Mouse (Mus musculus): ENCODE measurements around the gene Blvrb. TPM values are rescaled to one million over a fixed set of nuclear protein-coding genes. Genes with fewer than 3 reads are reported as not detected.
"Not testable (repeated sequence)": the region's sequence is repeated elsewhere in the genome, so short reads cannot be mapped to it uniquely, and the experiment has no call there.

The Blvrb gene
- polyA plus RNA-seq, 1 experiment: not detected

DNA sequence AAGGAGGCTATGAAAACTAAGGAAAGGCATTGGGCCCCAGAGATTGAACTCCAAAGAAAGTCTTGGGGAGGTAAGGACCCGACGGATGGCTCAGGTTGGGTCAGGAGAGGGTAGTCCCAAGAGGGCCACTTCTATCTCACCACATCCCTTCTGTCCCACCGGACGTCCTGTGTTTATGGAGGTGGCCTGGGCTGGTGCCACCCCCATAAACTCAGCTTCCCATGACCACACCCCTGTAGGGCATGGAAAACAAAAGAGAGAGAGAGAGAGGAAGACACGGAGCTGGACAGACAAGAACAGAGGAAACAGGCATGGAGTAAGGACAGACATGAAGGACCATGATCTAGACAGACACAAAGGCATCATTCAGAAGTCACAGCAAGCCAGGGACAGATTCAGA, 45.7 kb downstream of the Blvrb start:
- Histone ChIP-seq H3K4me3 (ENCODE audit: insufficient read depth, low read depth, low read length) (no peak overlapping the region), H3K4me1 (ENCODE audit: control insufficient read depth, insufficient read depth, low read length) (peaks cover 14% of the 10 kb centered on the region; the same call in 1 of the 2 replicates), H3K27ac (ENCODE audit: insufficient read depth, low read depth, low read length) (no peak overlapping the region)
- WGBS: 90% methylated on average over 5 of the region's 5 CpGs
- no peak for TF ChIP-seq CTCF (IDR thresholded peaks at IDR 0.05; ENCODE audit: insufficient read depth, low read depth, low read length)
- TF ChIP-seq POLR2A (IDR thresholded peaks at IDR 0.05; ENCODE audit: insufficient read depth, low read depth, low read length): no peak

DNA sequence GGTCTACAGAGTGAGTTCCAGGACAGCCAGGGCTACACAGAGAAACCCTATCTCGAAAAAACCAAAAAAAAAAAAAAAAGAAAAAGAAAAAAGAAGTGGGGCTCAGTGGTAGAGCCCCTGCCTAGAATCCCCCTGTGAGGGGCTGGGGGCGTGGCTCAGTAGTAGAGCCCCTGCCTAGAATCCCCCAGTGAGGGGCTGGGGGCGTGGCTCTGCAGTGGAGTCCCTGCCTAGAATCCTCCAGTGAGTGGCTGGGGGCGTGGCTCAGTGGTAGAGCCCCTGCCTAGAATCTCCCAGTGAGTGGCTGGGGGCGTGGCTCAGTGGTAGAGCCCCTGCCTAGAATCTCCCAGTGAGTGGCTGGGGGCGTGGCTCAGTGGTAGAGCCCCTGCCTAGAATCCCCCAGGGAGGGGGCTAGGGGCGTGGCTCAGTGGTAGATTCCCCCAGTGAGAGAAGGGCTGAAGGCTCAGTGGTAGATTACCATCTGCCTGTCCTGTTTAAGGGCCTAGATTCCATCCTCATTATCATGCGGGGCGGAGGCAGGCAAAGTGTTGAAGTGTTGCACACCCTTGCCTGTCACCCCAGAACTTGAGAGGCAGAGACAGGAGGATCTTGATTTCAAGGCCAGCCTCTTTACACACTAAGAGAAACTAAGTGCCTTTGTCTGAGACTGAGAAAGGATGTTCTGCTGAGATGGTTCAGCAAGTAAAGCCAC, 47.0 kb downstream of the Blvrb start:
- H3K27ac ChIP-seq (ENCODE audit: insufficient read depth, low read depth, low read length); H3K4me1 ChIP-seq (ENCODE audit: control insufficient read depth, insufficient read depth, low read length); H3K4me3 ChIP-seq (ENCODE audit: insufficient read depth, low read depth, low read length): not testable (repeated sequence)
- WGBS: 88% methylated on average over 9 of the region's 9 CpGs

DNA sequence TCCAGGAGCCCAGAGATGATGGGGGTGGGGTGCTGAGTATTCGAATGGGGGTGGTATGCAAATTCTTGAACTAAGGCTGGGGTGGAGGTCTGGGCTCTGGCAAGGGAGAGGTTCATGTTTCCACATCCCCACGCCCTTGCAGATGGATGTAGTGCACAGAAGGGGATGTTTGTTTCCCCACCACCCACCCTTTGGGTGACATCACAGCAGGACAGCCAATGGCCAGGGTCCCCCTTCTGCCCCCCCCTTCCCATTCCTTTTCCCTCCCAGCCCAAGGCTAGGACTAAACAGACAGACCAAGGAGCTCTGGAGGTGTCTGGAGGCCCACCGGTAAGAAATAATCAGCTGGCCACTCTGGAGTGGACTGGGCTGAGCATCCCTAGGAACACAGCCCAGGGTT, 51.3 kb downstream of the Blvrb start, which contains the start of gene Prx:
Gene Prx (plus strand): TSS at position 289 of the 400 bp plus-strand sequence.
- TF ChIP-seq POLR2A (IDR thresholded peaks at IDR 0.05; ENCODE audit: insufficient read depth, low read depth, low read length): no peak
- no peak for TF ChIP-seq CTCF (IDR thresholded peaks at IDR 0.05; ENCODE audit: insufficient read depth, low read depth, low read length)
- 63% methylated on average over 3 of the region's 3 CpGs for WGBS
- Histone ChIP-seq H3K27ac (ENCODE audit: insufficient read depth, low read depth, low read length) (no peak within 1 kb of the TSS), H3K4me1 (ENCODE audit: control insufficient read depth, insufficient read depth, low read length) (no peaks in the 10 kb centered on the region), H3K4me3 (ENCODE audit: insufficient read depth, low read depth, low read length) (no peak within 1 kb of the TSS)

DNA sequence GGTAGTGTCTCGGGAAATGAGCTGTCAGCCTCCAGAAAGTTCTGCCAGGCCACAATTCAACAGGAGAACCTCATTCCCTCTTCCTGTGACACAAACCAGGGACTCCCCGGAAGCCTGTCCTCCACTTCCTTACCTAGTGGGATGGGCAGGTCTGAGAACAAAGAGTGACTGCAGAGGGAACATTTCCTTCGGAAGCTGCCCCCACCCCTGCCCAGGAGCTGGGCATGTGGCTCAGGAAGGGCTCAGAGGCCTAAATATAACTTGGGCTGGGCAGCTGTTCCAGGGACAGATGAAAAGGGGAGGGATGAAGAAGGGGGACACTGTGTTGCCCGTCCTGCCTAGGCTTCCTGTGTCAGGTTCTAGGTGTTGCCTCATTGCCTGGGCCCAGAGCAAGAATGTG, 53.8 kb downstream of the Blvrb start:
- Histone ChIP-seq H3K4me3 (ENCODE audit: insufficient read depth, low read depth, low read length) (no peak overlapping the region), H3K4me1 (ENCODE audit: control insufficient read depth, insufficient read depth, low read length) (no peaks in the 10 kb centered on the region), H3K27ac (ENCODE audit: insufficient read depth, low read depth, low read length) (no peak overlapping the region)
- 92% methylated on average over 4 of the region's 4 CpGs for WGBS
- TF ChIP-seq CTCF (IDR thresholded peaks at IDR 0.05; ENCODE audit: insufficient read depth, low read depth, low read length): no peak
- no peak for TF ChIP-seq POLR2A (IDR thresholded peaks at IDR 0.05; ENCODE audit: insufficient read depth, low read depth, low read length)

DNA sequence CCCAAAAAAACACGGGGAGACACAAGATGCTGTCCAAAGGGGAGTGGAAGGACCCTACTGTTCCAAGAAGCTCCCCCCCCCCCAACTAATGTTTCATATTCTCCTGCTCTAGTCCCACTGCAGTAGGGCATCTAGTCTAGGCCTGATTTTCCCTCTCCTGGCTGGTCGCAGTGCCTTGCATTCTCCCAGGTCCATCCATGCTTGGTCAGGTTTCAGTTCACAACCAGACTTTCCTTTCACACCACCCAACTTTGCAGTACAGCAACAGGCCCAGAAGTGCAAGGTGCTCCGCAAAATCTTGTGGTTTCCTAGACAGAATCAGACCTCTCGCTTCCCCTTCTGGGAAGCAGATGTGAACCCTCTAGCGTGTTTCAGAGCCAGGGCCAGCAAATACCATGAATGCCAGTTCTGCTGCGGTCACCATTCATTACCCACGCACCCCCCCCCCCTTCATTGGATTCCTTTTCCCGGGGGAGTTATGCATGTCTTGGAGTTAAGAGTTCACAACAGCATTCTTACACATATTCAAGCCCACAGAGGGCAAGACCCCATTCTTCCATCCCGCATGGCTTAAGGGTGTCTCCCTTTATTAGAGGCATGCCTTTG, 59.1 kb downstream of the Blvrb start:
- H3K27ac ChIP-seq (ENCODE audit: insufficient read depth, low read depth, low read length): no peak overlapping the region
- peaks cover 10% of the 10 kb centered on the region for H3K4me1 ChIP-seq (ENCODE audit: control insufficient read depth, insufficient read depth, low read length)
- TF ChIP-seq CTCF (IDR thresholded peaks at IDR 0.05; ENCODE audit: insufficient read depth, low read depth, low read length): no peak
- no peak for TF ChIP-seq POLR2A (IDR thresholded peaks at IDR 0.05; ENCODE audit: insufficient read depth, low read depth, low read length)
- WGBS: 46% methylated on average over 9 of the region's 9 CpGs
- no peak overlapping the region for H3K4me3 ChIP-seq (ENCODE audit: insufficient read depth, low read depth, low read length)

DNA sequence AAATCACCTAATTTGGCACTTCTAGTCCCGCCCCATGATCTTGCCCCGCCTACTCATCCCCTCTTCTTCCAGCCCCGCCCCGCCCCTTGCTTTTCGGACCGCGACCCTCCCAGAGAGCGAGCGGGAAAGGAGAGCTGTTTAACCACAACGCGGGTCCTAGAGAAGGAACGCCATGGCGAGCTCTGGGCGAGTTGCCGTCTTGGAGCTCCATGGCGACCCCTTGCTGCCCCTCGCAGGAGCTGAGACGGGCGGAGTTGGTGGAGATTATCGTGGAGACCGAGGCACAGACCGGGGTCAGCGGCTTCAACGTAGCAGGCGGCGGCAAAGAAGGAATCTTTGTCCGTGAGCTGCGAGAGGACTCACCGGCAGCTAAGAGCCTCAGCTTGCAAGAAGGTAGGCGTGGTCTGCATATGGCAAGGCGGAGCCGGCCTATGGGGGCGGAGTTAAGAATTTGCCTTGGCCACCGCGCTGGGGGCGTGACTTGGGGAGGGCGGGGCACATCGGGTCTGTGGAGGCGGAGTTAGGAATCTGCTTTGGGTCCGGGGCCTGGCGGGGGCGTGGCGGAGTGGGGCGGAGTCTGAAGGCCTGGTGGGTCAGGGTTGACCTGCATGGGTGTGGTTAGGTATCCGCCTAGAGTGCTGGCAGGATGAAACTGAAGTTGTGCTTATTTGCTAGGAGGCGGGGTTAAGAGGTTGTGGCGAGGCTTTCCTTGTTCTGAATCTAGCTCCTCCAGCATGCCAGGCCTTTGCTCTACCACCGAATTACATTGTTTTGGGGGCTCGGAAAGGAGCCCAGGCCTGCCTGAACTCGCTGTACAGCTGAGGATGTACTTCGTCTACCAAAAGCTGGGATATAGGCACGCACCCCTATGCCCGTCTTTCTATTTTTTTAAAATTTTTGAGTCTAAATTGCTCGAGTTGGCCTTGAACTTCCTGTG, 60.2 kb downstream of the Blvrb start:
- Histone ChIP-seq H3K27ac (ENCODE audit: insufficient read depth, low read depth, low read length) (peak overlapping the region; percentile 17; the same call in 1 of the 2 replicates), H3K4me1 (ENCODE audit: control insufficient read depth, insufficient read depth, low read length) (peaks cover 10% of the 10 kb centered on the region), H3K4me3 (ENCODE audit: insufficient read depth, low read depth, low read length) (peak overlapping the region; percentile 54)
- TF ChIP-seq CTCF (IDR thresholded peaks at IDR 0.05; ENCODE audit: insufficient read depth, low read depth, low read length) (peak; percentile 36; the same call in 1 of the 2 replicates), POLR2A (IDR thresholded peaks at IDR 0.05; ENCODE audit: insufficient read depth, low read depth, low read length) (no peak; the same call in 1 of the 2 replicates)
- under 1% methylated on average over 54 of the region's 54 CpGs for WGBS

DNA sequence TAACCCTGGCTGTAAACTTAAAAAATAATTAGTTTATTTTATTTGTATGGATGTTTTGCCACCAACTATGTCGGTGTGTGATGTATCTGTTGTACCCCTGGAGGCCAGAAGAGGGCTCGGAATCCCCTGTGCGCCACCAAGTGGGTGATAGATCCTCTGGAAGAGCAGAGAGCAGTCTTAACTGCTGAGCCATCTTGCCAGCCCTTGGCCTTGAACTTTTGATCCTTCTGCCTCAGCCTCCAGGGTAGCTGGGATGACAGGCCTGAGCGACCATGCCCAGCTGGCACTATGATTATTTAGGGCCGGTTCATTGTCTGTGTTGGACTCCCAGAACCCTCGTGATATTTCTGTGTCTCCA, 60.8 kb downstream of the Blvrb start:
- WGBS: 26% methylated on average over 6 of the region's 6 CpGs
- Histone ChIP-seq H3K4me1 (ENCODE audit: control insufficient read depth, insufficient read depth, low read length) (peaks cover 10% of the 10 kb centered on the region), H3K4me3 (ENCODE audit: insufficient read depth, low read depth, low read length) (no peak overlapping the region), H3K27ac (ENCODE audit: insufficient read depth, low read depth, low read length) (no peak overlapping the region)
- TF ChIP-seq POLR2A (IDR thresholded peaks at IDR 0.05; ENCODE audit: insufficient read depth, low read depth, low read length): no peak
- TF ChIP-seq CTCF (IDR thresholded peaks at IDR 0.05; ENCODE audit: insufficient read depth, low read depth, low read length): peak; percentile 35; the same call in 1 of the 2 replicates

DNA sequence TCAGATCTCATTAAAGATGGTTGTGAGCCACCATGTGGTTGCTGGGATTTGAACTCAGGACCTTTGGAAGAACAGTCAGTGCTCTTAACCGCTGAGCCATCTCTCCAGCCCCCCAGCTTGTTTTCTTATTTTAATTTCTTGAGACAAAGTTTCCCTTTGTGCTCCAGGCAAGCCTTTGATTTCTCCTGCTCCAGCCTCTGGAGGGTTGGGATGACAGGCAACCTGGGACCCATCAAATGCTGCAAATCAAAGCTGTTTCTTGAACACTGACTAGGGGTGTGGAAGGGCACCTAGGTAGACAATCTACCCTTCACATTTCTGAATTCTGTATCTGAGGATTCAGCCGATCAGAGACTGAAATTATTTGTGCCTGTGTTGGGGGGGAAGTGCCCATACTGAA, 63.0 kb downstream of the Blvrb start:
- H3K27ac ChIP-seq (ENCODE audit: insufficient read depth, low read depth, low read length): no peak overlapping the region
- WGBS: 80% methylated on average over 2 of the region's 2 CpGs
- H3K4me1 ChIP-seq (ENCODE audit: control insufficient read depth, insufficient read depth, low read length): peaks cover 10% of the 10 kb centered on the region
- no peak for TF ChIP-seq CTCF (IDR thresholded peaks at IDR 0.05; ENCODE audit: insufficient read depth, low read depth, low read length)
- no peak overlapping the region for H3K4me3 ChIP-seq (ENCODE audit: insufficient read depth, low read depth, low read length)

DNA sequence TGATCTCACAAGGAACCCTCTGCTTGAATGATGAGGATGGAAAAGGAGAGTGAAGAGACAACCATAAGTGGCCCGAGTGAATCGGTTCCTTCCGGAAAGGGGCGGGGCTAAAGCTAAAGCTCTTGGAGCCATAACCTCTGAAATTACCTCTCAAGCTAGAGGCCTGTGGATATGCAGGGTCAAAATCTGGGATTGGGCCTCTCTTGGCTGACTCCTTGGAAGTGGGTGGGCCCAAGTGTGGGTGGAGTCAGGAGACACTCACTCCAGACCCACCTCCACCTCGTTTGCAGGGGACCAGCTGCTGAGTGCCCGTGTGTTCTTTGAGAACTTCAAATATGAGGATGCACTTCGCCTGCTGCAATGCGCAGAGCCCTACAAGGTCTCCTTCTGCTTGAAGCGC, 67.2 kb downstream of the Blvrb start:
- 86% methylated on average over 9 of the region's 9 CpGs for WGBS

More for the DNA sequence above, 67.2 kb downstream of the Blvrb start:
- no peaks in the 10 kb centered on the region for H3K4me1 ChIP-seq (ENCODE audit: control insufficient read depth, insufficient read depth, low read length)
- H3K27ac ChIP-seq (ENCODE audit: insufficient read depth, low read depth, low read length): no peak overlapping the region
- TF ChIP-seq POLR2A (IDR thresholded peaks at IDR 0.05; ENCODE audit: insufficient read depth, low read depth, low read length): no peak
- no peak for TF ChIP-seq CTCF (IDR thresholded peaks at IDR 0.05; ENCODE audit: insufficient read depth, low read depth, low read length)
- H3K4me3 ChIP-seq (ENCODE audit: insufficient read depth, low read depth, low read length): no peak overlapping the region

Other genes with a start within 250 kb of the Blvrb start
- not detected in 2 replicates for gene Itpkc, start 219.3 kb upstream of the Blvrb start, polyA plus RNA-seq (2012; ENCODE audit: insufficient read depth, insufficient read length, low replicate concordance, missing spikeins)
- gene Coq8b, start 215.0 kb upstream of the Blvrb start, polyA plus RNA-seq (2012; ENCODE audit: insufficient read depth, insufficient read length, low replicate concordance, missing spikeins): not detected in 2 replicates
- not detected in 2 replicates for gene Numbl, start 189.5 kb upstream of the Blvrb start, polyA plus RNA-seq (2012; ENCODE audit: insufficient read depth, insufficient read length, low replicate concordance, missing spikeins)
- gene Ltbp4, start 110.3 kb upstream of the Blvrb start, polyA plus RNA-seq (2012; ENCODE audit: insufficient read depth, insufficient read length, low replicate concordance, missing spikeins): not detected in 2 replicates
- gene Shkbp1, start 92.0 kb upstream of the Blvrb start, polyA plus RNA-seq (2012; ENCODE audit: insufficient read depth, insufficient read length, low replicate concordance, missing spikeins): not detected in 2 replicates
- not detected in 2 replicates for gene Gm20479, start 90.6 kb upstream of the Blvrb start, polyA plus RNA-seq (2012; ENCODE audit: insufficient read depth, insufficient read length, low replicate concordance, missing spikeins)
- gene Sptbn4, start 292 bp upstream of the Blvrb start, polyA plus RNA-seq (2012; ENCODE audit: insufficient read depth, insufficient read length, low replicate concordance, missing spikeins): not detected in 2 replicates
- not detected in 2 replicates for gene Sertad3, start 25.8 kb downstream of the Blvrb start, polyA plus RNA-seq (2012; ENCODE audit: insufficient read depth, insufficient read length, low replicate concordance, missing spikeins)
- gene Sertad1, start 38.9 kb downstream of the Blvrb start, polyA plus RNA-seq (2012; ENCODE audit: insufficient read depth, insufficient read length, low replicate concordance, missing spikeins): not detected in 2 replicates
- not detected in 2 replicates for gene Prx, start 51.3 kb downstream of the Blvrb start, polyA plus RNA-seq (2012; ENCODE audit: insufficient read depth, insufficient read length, low replicate concordance, missing spikeins)
- not detected in 2 replicates for gene Hipk4, start 75.3 kb downstream of the Blvrb start, polyA plus RNA-seq (2012; ENCODE audit: insufficient read depth, insufficient read length, low replicate concordance, missing spikeins)
- gene Pld3, start 105.2 kb downstream of the Blvrb start, polyA plus RNA-seq (2012; ENCODE audit: insufficient read depth, insufficient read length, low replicate concordance, missing spikeins): not detected in 2 replicates
- not detected in 2 replicates for gene 2310022A10Rik, start 105.3 kb downstream of the Blvrb start, polyA plus RNA-seq (2012; ENCODE audit: insufficient read depth, insufficient read length, low replicate concordance, missing spikeins)
- not detected in 2 replicates for gene Akt2, start 143.6 kb downstream of the Blvrb start, polyA plus RNA-seq (2012; ENCODE audit: insufficient read depth, insufficient read length, low replicate concordance, missing spikeins)
- not detected in 2 replicates for gene Ttc9b, start 205.9 kb downstream of the Blvrb start, polyA plus RNA-seq (2012; ENCODE audit: insufficient read depth, insufficient read length, low replicate concordance, missing spikeins)
- not detected in 2 replicates for gene Map3k10, start 226.6 kb downstream of the Blvrb start, polyA plus RNA-seq (2012; ENCODE audit: insufficient read depth, insufficient read length, low replicate concordance, missing spikeins)
- not detected in 2 replicates for gene Zfp607b, start 241.4 kb downstream of the Blvrb start, polyA plus RNA-seq (2012; ENCODE audit: insufficient read depth, insufficient read length, low replicate concordance, missing spikeins)

All from olfactory bulb, adult 2 months (tissue).